Mouse (Mus musculus) neutrophil, adult 5-6 weeks (primary cell): Measurements from ENCODE around the gene Esd. TPM values are rescaled to one million over a fixed set of nuclear protein-coding genes. Genes with fewer than 3 reads are reported as not detected.

Experiments used
- ATAC-seq: fragments of 151-379, 151-347 bp; 2 replicates; pipeline ENCODE4 v1.8.0; 2017; ENCODE audit warnings: mild to moderate bottlenecking, moderate TSS enrichment; ENCODE audit not compliant: insufficient number of reproducible peaks, poor library complexity, low FRiP score, severe bottlenecking; ENCODE audit errors: extremely low read depth
- total RNA-seq: library from RNA; stranded (forward); fragments of 200-1000 nt; gene quantifications from 2 replicates; pipeline ENCODE4 v1.2.3, GENCODE M21; 2017

Esd gene
- total RNA-seq = 90.3 and 123 TPM in 2 replicates

DNA sequence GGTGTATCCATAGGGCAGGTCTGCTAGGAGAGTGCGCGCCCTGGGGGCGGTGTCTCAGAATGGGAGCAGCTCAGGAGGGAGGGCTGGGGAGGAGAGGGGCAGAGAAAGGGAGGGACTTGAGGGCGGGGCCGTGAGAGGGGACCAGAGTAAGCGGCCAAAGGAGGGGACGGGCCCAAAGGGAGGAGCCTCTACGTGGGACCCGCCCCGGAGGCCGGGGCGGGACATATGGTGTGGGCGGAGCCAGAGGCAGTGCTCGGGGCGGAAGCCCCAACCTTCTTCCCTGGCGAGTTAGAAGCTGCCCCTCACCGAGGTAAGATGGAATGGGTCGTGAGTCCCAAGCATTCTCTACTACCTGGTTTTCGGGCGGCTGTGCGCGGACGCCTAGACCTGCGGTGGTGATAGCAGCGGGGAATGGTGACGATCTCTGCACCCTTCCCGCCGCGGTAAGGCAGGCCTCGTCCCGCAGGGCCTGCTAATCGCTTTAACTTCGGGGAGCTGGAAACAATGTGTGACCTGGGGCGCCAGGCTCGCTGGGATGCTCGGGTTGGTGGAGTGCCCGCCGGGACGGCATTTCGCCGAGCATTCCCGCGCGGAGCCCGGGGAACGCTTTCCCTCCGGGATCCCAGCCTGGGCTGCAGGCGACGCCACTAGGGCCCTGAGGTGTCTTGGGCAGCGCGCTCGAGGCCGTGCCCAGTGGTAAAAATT is at the start of gene Esd:
Gene Esd, plus strand, starts transcription at position 219 of the 705 bp plus-strand sequence.
- peak; percentile 97 for ATAC-seq

DNA sequence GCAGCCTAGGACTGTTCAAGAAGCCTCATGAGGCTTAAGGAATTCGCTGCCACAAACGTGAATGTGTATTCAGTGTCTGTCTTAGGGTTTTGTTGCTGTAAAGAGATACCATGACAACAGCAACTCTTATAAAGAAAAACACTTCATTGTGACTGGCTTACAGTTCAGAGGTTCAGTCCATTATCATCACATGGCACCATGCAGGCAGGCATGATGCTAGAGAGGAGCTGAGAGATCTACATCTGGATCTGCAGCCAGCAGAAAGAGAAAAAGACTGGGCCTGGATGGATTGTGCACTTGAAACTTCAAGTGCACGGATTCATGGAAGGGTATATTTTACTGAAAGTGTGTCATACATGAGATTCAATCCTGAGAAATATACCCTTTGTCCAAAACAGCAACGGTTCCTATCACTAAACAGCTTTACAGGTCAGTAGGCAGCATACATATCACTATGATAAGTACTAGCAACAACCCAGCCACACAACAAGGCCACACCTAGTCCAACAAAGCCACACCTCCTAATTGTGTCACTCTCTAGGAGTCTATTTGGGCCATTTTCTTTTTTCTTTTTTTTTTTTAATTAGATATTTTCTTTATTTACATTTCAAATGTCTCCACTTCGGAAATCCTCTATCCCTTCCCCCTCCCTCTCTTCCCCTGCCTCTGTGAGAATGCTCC is 47.7 kb upstream of the Esd start:
- no peak for ATAC-seq

DNA sequence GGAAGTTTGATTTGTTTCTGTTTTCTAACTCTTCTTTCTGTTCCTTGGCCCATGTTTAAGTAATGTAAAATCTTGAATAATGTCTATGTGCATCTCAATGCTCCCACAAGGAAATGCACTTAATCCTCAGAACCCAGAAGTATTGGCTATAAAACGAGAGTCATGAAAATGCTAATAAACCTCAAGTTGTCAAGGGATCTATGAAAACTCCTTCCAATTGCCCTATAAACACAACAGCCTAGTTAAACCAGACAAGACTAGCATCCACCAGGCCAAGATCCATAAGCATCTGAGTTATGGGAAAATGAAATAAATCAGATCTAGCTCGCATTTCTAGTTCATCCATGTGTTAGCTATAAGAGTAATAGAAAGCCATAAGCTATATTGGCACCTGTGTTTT is 40.1 kb upstream of the Esd start:
- no peak for ATAC-seq

DNA sequence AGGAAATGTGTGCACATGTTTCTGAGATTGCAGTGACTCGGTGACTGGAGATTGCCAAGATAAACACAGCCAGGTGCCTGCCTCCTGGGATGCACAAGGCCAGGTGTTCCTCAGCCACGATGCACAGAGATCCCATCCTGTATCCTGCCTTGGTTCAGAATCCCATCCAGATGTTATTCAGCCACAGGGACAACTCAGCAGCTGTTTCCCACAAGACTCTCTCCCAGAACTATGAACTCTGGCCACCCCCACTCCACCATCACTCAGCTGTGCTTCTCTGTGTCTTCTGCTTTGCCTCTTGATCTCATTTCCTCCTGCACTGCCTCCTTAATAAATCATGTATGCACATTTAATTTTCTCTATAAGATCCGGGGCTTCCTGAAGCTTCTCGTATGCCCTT is 35.3 kb upstream of the Esd start:
- ATAC-seq = no peak

DNA sequence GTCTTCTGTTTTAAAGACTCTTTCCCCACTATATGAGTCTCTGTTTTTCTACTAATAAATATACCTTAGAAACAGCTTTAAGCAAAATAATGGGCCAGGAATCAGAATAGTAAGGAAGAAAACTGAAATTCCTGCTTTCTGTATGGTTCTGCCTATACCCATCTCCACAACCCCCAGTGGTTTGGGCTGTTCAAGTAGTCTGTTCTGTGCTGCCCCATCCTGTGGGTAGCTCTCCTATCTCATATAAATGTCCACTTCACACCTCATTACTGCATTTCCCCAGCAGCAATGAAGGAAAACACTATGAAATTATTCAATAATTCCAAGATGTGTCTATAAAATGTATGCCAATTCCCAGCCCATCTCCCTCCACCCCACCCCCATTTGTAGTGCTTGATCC is 34.7 kb upstream of the Esd start:
- no peak for ATAC-seq

DNA sequence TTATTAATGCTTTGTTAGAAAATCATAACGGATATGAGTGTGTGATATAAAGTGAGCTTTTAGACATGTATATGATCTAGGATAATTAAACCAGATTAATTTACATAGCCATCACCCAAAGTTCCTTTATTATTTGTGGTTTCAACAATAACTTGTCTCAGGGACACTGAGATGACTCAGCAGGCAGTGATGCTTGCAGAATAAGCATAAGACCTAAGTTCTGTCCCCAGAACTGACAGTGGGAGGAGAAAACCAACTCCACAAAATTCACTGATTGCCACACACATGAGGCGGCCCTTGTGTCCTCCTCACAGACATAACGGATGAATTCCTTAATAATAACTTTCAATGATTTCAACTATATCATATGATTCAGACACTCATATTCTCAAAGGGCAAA is 32.9 kb upstream of the Esd start:
- no peak for ATAC-seq

DNA sequence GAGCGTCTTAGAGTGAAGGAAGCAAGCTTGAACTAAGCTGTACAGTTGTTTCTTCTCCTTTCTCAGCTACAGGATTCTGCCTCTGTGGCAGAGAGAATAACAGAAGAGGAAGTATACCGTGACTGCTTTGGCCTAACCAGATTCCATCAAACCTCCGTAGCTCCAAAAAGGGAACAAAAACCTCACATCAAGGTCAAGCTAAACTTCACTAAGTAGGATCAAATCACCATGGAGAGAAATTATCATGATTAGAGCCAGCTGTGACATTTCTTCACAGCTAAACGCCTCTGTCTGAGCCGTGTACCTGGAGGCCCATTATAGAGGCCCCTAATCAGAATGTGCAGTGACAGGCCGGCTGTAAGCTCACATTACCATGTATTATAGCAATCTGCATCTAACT is 28.2 kb upstream of the Esd start:
- ATAC-seq = no peak

DNA sequence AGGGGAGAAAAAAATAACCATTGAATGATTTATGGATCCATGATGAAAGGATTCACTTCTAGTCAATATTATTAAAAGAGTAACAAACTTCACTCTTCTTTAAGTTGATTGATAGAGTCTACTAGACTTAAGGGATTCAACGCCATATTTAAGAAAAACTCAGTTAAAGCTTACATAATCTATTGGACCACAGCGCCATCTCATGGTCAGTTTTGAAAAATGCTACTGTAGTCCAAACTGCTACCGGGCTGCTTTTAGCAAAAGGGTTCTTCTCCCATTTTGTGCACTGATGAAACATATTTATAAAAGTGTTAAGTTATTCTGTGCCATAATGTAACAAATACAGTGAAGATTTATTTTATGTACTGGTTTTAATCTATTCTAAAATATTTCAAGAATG is 23.0 kb upstream of the Esd start:
- ATAC-seq = no peak

DNA sequence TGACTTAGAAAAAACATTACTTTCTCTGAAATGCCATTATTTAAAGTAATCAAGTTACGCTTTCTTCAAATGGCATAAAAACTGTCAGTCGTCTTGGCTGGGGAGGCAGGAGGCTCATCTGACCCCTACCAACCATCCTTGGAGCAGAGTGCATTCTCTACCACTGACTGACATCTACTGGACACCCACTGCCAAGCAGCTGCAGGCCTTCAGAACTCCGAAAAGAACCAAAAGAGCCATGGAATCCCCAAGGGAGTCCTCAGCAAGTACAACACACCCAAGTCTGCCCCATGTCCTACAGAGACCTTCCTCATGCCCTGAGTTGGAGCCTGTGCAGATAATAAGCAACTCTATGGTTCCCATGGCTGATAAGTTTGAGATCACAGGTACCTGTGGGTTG is 8.6 kb upstream of the Esd start:
- ATAC-seq = no peak

DNA sequence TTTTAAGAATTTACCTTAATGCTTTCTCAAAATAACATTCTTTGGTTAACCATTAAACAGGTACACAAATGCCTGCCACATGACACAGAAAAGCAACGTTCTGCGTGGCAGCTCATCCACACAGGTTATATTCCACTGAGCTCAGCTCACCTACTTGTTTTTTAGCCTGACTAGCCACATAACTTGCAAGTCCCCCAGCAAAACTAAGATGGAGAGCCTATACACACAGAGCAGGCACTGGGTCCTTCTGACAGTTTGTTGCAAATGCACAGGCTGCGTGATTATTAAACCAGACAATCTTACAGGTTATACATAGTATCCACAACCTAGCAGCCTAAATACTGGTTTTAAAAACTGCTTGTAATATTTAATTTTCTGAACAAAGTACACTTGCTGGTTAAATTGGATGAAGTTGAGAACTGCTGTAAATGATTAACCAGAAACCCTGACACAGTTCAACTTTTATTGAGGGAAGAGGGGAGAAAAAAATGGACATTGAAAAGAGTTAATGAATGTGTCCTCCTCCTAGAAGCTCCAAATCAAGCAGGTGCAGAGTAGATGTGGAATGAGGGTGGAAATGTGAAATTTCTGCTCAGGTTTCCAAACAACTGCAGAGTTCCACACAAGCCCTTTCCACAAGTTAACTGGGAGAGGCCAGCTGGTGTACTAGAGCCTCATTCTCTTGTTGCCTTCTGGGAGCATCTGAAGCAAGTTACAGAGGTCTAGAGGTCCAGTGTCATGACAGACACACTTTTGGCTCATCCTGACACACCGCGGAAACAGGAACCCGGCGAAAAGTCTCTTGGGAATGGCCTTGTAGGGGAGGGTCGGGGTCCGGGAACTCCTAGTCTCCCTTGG is 647 bp upstream of the Esd start:
- ATAC-seq = no peak

DNA sequence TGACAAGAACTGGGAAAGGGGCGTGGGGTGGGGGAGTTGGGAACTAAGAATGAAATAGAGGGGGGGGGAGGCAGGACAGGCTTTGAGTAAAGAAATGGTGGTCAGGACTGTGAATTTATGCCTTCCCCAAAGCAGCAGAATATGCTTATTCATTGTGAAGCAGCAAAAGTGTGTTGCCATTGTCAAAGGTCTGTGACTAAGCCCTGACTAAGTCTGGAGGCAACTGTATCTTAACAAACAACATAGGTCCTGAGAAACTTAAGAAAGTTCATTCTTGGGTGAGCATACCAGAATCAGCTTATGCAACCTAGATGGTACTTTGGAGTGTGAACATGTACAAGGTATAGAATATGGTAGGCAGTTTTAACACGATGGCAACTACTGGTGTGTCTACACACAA is 1.3 kb downstream of the Esd start:
- ATAC-seq = no peak

DNA sequence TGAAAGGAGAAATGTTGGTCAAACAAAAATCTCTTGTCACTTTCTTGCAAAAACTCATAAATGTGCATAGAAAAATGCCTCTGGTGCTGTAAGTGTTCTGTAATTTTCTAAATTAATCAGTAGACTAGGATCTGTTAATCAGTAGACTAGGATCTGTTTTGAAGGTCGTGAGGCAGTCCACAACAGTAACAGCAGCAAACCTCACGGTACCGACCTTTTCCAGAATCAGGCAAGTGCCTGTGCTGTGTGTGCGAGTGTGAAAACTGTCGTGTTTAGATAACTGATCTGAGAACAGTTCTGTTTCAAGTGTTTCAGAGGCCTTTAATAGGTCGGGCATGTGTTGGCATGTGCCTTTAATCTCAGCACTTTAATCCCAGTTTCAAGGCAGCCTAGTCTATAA is 3.4 kb downstream of the Esd start:
- no peak for ATAC-seq

DNA sequence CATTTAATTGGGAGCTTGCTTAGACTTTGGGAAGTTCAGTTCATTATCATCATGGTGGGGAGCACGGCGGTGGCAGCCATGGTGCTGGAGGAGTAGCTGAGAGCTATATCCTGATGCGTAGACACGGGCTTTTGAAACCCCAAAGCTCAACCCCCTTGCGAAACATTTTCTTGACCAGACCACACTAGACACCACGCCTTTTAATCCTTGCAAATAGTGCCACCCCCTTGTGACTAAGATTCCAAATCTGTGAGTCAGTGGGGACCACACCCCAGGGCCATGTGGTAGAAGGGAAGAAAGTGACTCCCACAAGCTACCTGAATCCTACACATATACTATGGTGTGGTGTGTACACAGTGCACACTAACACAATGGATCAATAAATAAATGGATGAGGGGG is 4.8 kb downstream of the Esd start:
- no peak for ATAC-seq

DNA sequence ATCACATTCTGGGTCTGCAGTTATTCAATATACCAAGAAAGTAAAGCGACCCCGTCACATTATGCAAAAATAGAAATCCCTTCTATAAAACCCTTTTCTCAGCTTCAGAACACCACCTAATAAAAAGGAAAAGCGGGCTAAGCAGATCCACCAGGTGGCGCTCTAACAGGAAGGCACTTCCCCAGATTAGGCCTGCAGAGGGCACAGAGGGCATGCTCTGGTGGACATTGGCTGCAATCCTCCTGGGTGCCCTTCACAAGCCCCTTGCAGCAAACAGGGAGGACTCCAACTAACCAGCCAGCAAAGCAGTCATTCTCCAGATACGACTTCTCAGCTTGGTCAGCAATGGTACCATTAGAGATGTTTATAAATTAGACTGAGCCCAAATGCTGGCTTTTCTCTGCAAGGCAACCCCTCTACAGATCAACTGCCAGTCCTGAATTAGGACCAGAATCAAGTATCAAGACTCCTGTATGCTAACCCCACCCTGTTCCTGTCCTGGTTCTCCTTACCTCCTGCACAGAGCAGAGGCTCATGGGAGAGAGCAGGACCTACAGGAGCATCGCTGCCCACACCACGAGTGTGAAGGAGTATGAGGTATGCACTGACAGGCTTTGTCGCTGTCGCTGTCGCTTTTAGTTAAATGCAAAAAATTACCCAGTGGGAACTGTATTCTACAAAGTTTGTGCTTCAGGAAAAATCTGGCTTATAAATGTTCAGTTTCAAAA is 32.3 kb downstream of the Esd start:
- peak; percentile 72 for ATAC-seq

DNA sequence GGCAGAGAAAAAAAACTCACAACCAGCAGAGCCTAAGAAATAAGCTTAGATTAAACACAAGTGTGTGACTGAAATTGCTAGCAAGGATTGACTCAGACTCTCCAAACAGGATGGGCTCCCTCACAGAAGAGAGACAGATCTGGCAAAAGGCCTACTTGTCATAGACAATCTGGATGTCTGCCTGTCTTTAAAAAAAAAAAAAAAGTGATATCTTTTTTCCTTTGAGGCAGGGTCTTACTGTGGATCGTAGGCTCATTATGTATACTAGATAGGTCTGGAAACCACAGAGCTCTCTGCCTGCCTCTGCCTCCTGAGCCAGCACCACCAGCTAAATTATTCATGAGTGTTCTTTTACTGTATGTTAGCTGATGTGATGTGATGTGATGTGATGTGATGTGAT is 35.8 kb downstream of the Esd start:
- ATAC-seq = no peak

DNA sequence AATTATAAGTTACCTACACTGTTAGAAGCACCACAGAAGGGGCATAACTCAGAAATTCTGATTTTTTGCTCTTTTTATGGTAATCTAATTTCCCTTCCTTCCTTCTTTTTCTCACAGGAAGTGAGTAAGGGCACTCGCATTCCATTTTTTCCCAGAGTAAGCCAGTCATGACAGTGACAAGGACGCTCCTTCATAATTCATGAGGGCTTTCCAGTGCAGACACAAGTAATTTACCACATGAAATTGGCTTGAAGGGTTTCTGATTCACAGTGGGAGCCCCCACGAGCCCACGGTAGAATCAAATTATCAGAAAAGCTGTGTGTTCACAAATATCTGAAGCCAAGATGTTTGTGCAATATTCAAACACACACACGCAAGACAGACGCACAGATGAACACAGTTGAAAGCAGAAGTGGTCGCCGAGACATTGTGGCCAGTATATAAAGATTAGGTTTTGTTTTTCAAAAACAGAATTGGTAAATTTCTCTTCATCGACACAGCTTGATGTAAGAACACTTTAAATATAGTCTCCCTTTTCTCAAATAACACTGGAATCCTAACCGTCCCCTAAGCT is 42.0 kb downstream of the Esd start:
- no peak for ATAC-seq

DNA sequence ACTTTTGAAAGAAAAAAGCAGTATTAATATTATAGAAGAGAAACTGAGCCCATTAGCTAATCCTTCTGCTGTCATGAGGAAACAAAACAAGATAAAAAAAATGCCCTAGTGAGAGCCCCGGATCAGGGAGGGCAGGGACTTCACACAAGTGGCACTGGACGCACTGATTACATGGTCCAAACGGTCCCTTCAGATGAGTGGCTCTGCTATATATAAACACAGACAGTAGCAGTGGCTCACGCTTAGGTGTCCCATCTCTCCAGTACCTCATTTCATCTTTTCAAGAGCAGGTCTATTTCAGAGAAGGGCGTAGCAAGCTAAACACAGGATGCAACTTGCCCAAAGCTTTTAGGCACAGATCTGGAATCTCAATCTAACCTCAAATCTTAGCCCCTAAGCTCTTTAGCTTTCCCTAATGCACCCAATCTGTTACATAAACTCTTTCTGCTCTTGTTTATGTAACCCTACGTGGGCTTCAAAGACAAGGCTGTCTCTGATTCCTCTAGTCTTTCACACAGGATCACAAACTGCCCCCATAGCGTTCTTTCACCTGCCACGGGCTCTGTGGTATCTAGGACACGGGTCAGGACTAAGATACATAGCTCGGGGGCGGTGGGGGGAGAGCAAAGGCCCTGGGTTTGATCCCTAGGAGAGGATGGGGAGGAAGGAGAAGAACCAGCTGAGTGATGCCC is 52.3 kb downstream of the Esd start:
- ATAC-seq = no peak

DNA sequence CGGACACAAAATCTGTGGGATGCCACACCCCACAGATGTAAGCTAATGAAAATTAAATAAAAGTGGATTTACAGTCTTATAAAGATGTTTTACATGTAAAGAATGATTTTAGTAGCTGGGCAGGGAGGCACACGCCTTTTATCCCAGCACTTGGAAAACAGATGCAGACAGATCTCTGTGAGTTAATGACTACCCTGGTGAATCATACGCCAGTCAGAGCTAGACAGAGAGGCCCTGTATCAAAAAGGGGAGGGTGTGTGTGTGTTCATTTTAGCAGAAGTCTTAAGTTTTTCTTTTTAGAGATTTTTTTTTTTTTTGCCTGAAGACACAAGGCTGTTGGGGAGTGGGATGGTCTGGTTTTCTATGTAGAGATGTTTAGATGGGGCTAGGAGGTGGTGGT is 55.6 kb downstream of the Esd start:
- ATAC-seq = no peak

DNA sequence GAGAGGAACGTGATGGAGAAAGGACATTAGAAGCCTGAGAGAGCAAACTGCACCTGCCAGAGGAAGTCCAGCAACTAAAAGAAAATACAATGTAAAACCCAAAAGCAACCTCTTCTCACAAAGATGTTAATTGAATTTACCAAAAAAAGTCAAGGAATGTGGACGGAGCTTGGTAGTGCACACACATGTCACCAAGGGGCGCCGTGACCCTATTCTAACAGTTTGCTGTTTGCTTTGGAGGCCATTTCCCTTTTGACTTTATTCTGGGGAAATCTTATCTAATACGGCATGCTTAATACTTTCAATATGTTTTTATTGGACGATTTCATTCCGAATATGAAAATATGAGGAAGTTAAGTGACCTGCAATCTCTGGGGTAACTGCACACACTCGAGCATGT is 56.7 kb downstream of the Esd start:
- ATAC-seq = no peak
